Mouse (Mus musculus) thymus, adult 2 months (tissue): Measurements from ENCODE around the gene Ccdc144b.

Experiments used
- CTCF ChIP-seq: fragments of 200-500 bp; IDR thresholded peaks from 2 replicates; pipeline ENCODE4 v1.5.1; 2012; ENCODE audit warnings: mild to moderate bottlenecking, control low read depth, low read length, moderate library complexity, borderline replicate concordance; ENCODE audit not compliant: control insufficient read depth, poor library complexity, insufficient read depth; ENCODE audit errors: extremely low read depth
- POLR2A ChIP-seq: fragments of 200-500 bp; IDR thresholded peaks from 2 replicates; pipeline ENCODE4 v1.6.1; 2012; ENCODE audit warnings: mild to moderate bottlenecking, low read length, control low read depth, moderate library complexity; ENCODE audit not compliant: control insufficient read depth, poor library complexity, insufficient read depth; ENCODE audit errors: extremely low read depth

DNA sequence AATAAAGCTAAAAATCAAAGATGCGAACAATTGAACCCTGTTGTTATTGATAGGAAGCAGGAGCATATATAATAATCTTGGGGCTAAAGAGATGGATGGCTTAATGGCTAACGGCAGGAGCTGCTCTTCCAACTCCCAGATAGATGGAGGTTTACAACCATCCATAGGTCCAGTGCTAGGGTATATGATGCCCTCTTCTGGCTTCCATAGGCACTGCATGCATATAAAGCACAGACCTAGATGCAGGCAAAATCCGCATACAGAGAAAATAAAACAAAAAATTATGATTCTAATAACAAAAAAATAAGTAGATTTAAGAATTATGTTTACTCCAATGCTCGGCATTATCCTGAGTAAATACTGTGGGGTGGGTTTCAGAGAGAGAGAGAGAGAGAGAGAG, 80.4 kb downstream of the Ccdc144b start:
- no peak for TF ChIP-seq CTCF
- no peak for TF ChIP-seq POLR2A
